Mouse (Mus musculus) CH12.LX (cell line): ENCODE measurements at regions not wholly inside any gene's neighbourhood (a gene's known extent, or its start where the extent isn't known, plus 50 kb on each side); places are given as distances from the start of the nearest gene placed in this dataset.

Source experiments
- BHLHE40 ChIP-seq: IDR thresholded peaks from 2 replicates; pipeline ENCODE4 v1.6.1; 2011; ENCODE audit warnings: mild to moderate bottlenecking, low read depth, low read length, improper control_type of control experiment
- CHD2 ChIP-seq: IDR thresholded peaks from 2 replicates; pipeline ENCODE4 v1.6.1; 2011; ENCODE audit warnings: low read length, improper control_type of control experiment
- CTCF ChIP-seq, 2 experiments: IDR thresholded peaks in 1 of 2; conservative IDR thresholded peaks in 1 of 2; 2 replicates each; pipeline ENCODE4 v1.5.1; 2011 to 2012; ENCODE audit warnings: low read depth in 2 of 2, low read length in 2 of 2, improper control_type of control experiment in 1 of 2, inconsistent platforms in 1 of 2, mild to moderate bottlenecking in 1 of 2, moderate library complexity in 1 of 2
- JUND ChIP-seq: conservative IDR thresholded peaks from 2 replicates; pipeline ENCODE4 v1.6.1; 2011; ENCODE audit warnings: low read depth, low read length, improper control_type of control experiment
- KAT2A ChIP-seq: IDR thresholded peaks from 2 replicates; pipeline ENCODE4 v1.6.1; 2012; ENCODE audit warnings: low read length, improper control_type of control experiment, inconsistent platforms; ENCODE audit not compliant: insufficient replicate concordance
- POLR2A ChIP-seq: IDR thresholded peaks from 2 replicates; pipeline ENCODE4 v1.6.1; 2011; ENCODE audit warnings: low read depth, mild to moderate bottlenecking, improper control_type of control experiment, low read length
- POLR2AphosphoS2 ChIP-seq: IDR thresholded peaks from 2 replicates; pipeline ENCODE4 v1.6.1; 2011; ENCODE audit warnings: low read depth, low read length, improper control_type of control experiment

- no peak for TF ChIP-seq POLR2A
- no peak for TF ChIP-seq BHLHE40
- TF ChIP-seq CTCF (conservative IDR thresholded peaks at IDR 0.05 in 1 of 2, IDR thresholded peaks at IDR 0.05 in 1 of 2; ENCODE audit: low read depth in 2 of 2, low read length in 2 of 2) = no peak
- no peak for TF ChIP-seq CHD2
- TF ChIP-seq POLR2AphosphoS2 = no peak
- TF ChIP-seq KAT2A = no peak
- no peak for TF ChIP-seq JUND
Observed at GRCm38 (mm10) chr8:128075566-128075965, 282.8 kb upstream of the Nrp1 start.
